Mouse (Mus musculus): ENCODE measurements around the gene Dhh.

- no peak for TF ChIP-seq CTCF (IDR thresholded peaks at IDR 0.05; ENCODE audit: low read depth)
- no peak for TF ChIP-seq EP300 (IDR thresholded peaks at IDR 0.05; ENCODE audit: low read depth)
Measured at GRCm38 (mm10) chr15:98886667-98887387, 11.5 kb downstream of the Dhh start.

All from heart, postnatal 0 days (tissue).